ENCODE assay signal across 27 mouse cellular contexts in genomic region chr1:97614531-97615462, GRCm38 (mm10). TPM values are rescaled to one million over a fixed set of nuclear protein-coding genes. Genes with fewer than 3 reads are reported as not detected.
DNase-seq lines count a peak whose midpoint lies in the region; ATAC-seq and TF ChIP-seq lines count a peak whose summit lies in the region.
"Had no signal": no experiment of that assay in that cellular context is flagged by ENCODE, and none has a peak within 500 bp of the region (broad histone marks: within the 10 kb centered on the region; RNA-seq: fewer than 3 reads in every experiment).

No protein-coding gene starts in this region.

- DNase-seq in frontal cortex, postnatal 10 days (ENCODE audit: low spot score in 2 of 2): no peak
- DNase-seq in liver, adult 2 months (ENCODE audit: extremely low read depth, low read depth, low spot score): peak; percentile 77
- DNase-seq in liver, postnatal 0 days: no peak
- peak; percentile 52 for DNase-seq in kidney, postnatal 14 days
- DNase-seq in telencephalon, adult 2 months (ENCODE audit: low read depth, low spot score): peak; percentile 55
- no peak for DNase-seq in layer of hippocampus, postnatal 14 days (ENCODE audit: low spot score in 2 of 2)
- DNase-seq in midbrain, embryonic 14.5 days: no peak
- DNase-seq: adrenal gland, postnatal 14 days; cerebellum, adult 18-20 months; cerebellum, postnatal 10 days; gastrocnemius, adult 2 months; gastrocnemius, postnatal 36 days; heart, adult 2 months; heart, postnatal 10 days; lung, postnatal 4 days; thymus, postnatal 4 days had no signal

- H3K27me3 ChIP-seq in liver, adult 2 months (ENCODE audit: control insufficient read depth, insufficient read depth, low read length): no peaks in the 10 kb centered on the region
- H3K27me3 ChIP-seq in liver, postnatal 0 days (ENCODE audit: insufficient read depth, low read length): no peaks in the 10 kb centered on the region
- H3K27me3 ChIP-seq in midbrain, embryonic 14.5 days (ENCODE audit: control insufficient read depth, insufficient read depth, low read length): no peaks in the 10 kb centered on the region
- H3K27me3 ChIP-seq: heart, embryonic 13.5 days; limb, embryonic 12.5 days; midbrain, embryonic 13.5 days; neural tube, embryonic 13.5 days had no signal

- H3K9ac ChIP-seq in liver, adult 2 months (ENCODE audit: low read depth, low read length): no peak overlapping the region
- no peak overlapping the region for H3K9ac ChIP-seq in liver, postnatal 0 days (replicated peaks)
- no peak overlapping the region for H3K9ac ChIP-seq in midbrain, embryonic 14.5 days (replicated peaks; ENCODE audit: low read length)
- H3K9ac ChIP-seq: embryonic facial prominence, embryonic 13.5 days; heart, embryonic 13.5 days; limb, embryonic 12.5 days; midbrain, embryonic 13.5 days; neural tube, embryonic 13.5 days had no signal

- no peaks in the 10 kb centered on the region for H3K9me3 ChIP-seq in liver, postnatal 0 days (ENCODE audit: low read length)
- H3K9me3 ChIP-seq in midbrain, embryonic 14.5 days (ENCODE audit: control insufficient read depth, low read length): no peaks in the 10 kb centered on the region
- H3K9me3 ChIP-seq: embryonic facial prominence, embryonic 13.5 days; forebrain, embryonic 10.5 days; heart, embryonic 13.5 days; hindbrain, embryonic 10.5 days; limb, embryonic 12.5 days; midbrain, embryonic 13.5 days; neural tube, embryonic 13.5 days had no signal

- peaks cover 3% of the 10 kb centered on the region; the same call in 1 of the 2 replicates for H3K4me1 ChIP-seq in liver, adult 2 months (ENCODE audit: control insufficient read depth, insufficient read depth, low read length)
- H3K4me1 ChIP-seq in liver, postnatal 0 days (ENCODE audit: insufficient read depth): no peaks in the 10 kb centered on the region
- no peaks in the 10 kb centered on the region for H3K4me1 ChIP-seq in midbrain, embryonic 14.5 days (ENCODE audit: control insufficient read depth, insufficient read depth, low read length)
- H3K4me1 ChIP-seq: heart, embryonic 13.5 days; limb, embryonic 12.5 days had no signal

- TF ChIP-seq EP300 in liver, postnatal 0 days (IDR thresholded peaks at IDR 0.05; ENCODE audit: low read depth): no peak

- H3K79me2 ChIP-seq in liver, adult 2 months (ENCODE audit: control insufficient read depth, insufficient read depth, low read length): no peaks in the 10 kb centered on the region

- no peaks in the 10 kb centered on the region for H3K36me3 ChIP-seq in liver, adult 2 months (ENCODE audit: control insufficient read depth, insufficient read depth, low read length)
- no peaks in the 10 kb centered on the region for H3K36me3 ChIP-seq in liver, postnatal 0 days (replicated peaks; ENCODE audit: insufficient read depth, low read length)
- H3K36me3 ChIP-seq in midbrain, embryonic 14.5 days (ENCODE audit: control insufficient read depth, insufficient read depth, low read length): no peaks in the 10 kb centered on the region
- H3K36me3 ChIP-seq: embryonic facial prominence, embryonic 13.5 days; forebrain, embryonic 10.5 days; heart, embryonic 13.5 days; hindbrain, embryonic 10.5 days; limb, embryonic 12.5 days; midbrain, embryonic 13.5 days; neural tube, embryonic 13.5 days had no signal

- 71% methylated on average over 11 of the region's 11 CpGs for WGBS in liver, adult 2 months
- WGBS in liver, postnatal 0 days (ENCODE audit: insufficient replicate concordance): 83% methylated on average over 11 of the region's 11 CpGs
- 76% methylated on average over 11 of the region's 11 CpGs for WGBS in midbrain, embryonic 14.5 days

- no peak for TF ChIP-seq CTCF in liver, adult 2 months (IDR thresholded peaks at IDR 0.05; ENCODE audit: low read depth, low read length)
- TF ChIP-seq CTCF in liver, postnatal 0 days (IDR thresholded peaks at IDR 0.05; ENCODE audit: low read depth): no peak

- H3K27ac ChIP-seq in liver, adult 2 months (replicated peaks; ENCODE audit: insufficient read depth, low read depth, low read length): no peak overlapping the region
- no peak overlapping the region for H3K27ac ChIP-seq in liver, postnatal 0 days (ENCODE audit: low read depth)
- H3K27ac ChIP-seq in midbrain, embryonic 14.5 days (replicated peaks; ENCODE audit: low read depth, low read length): no peak overlapping the region
- H3K27ac ChIP-seq: embryonic facial prominence, embryonic 13.5 days; forebrain, embryonic 10.5 days; gastrocnemius, adult 2 months; heart, adult 2 months; heart, embryonic 13.5 days; hindbrain, embryonic 10.5 days; limb, embryonic 12.5 days; midbrain, embryonic 13.5 days; neural tube, embryonic 13.5 days had no signal

- no peak for TF ChIP-seq POLR2A in liver, adult 2 months (IDR thresholded peaks at IDR 0.05; ENCODE audit: extremely low read depth, insufficient read depth, low read length)

- ATAC-seq in frontal cortex, adult (ENCODE audit: low TSS enrichment): peak; percentile 77
- no peak for ATAC-seq in liver, postnatal 0 days
- no peak for ATAC-seq in midbrain, embryonic 14.5 days (ENCODE audit: low FRiP score, low TSS enrichment)
- ATAC-seq: hindbrain, embryonic 16.5 days; lung, postnatal 0 days had no signal

- no peak overlapping the region for H3K4me2 ChIP-seq in liver, postnatal 0 days (ENCODE audit: low read depth, low read length)
- H3K4me2 ChIP-seq in midbrain, embryonic 14.5 days (ENCODE audit: low read length): no peak overlapping the region
- H3K4me2 ChIP-seq: embryonic facial prominence, embryonic 13.5 days; heart, embryonic 13.5 days; limb, embryonic 12.5 days; liver, embryonic 11.5 days; midbrain, embryonic 13.5 days; neural tube, embryonic 13.5 days had no signal

- no peak overlapping the region for H3K4me3 ChIP-seq in liver, adult 2 months (ENCODE audit: insufficient read depth, low read depth, low read length)
- H3K4me3 ChIP-seq in liver, postnatal 0 days (ENCODE audit: low read depth, low read length): no peak overlapping the region
- no peak overlapping the region for H3K4me3 ChIP-seq in midbrain, embryonic 14.5 days (replicated peaks; ENCODE audit: low read depth, low read length)
- H3K4me3 ChIP-seq: embryonic facial prominence, embryonic 13.5 days; forebrain, embryonic 10.5 days; gastrocnemius, adult 2 months; heart, adult 2 months; heart, embryonic 13.5 days; hindbrain, embryonic 10.5 days; limb, embryonic 12.5 days; midbrain, embryonic 13.5 days; neural tube, embryonic 13.5 days had no signal

RNA-seq across cellular contexts. Expression of gene D1Ertd622e, which starts 47.1 kb away (rescaled TPM):
- total RNA-seq in liver, adult 2 months (2014; rRNA removed): 14.0 and 17.0 TPM in 2 replicates
- 8.6 and 9.2 TPM in 2 replicates for polyA plus RNA-seq in liver, adult 2 months (2012; rRNA removed)
- 21.2 and 23.8 TPM in 2 replicates for polyA plus RNA-seq in liver, postnatal 0 days (2015; fragmentation: Nextera tagmentation; extraction: Ambion mirVana)
- 10 to 100 TPM; 39.5 to 39.6 TPM for total RNA-seq in layer of hippocampus, postnatal 14 days (2021)
- 60.7 and 67.5 TPM in 2 replicates for polyA plus RNA-seq in midbrain, embryonic 14.5 days (2014; fragmentation: Nextera tagmentation; extraction: Ambion mirVana)

Comparison
In these comparisons a context has a peak if more than half of its experiments do, and no peak if none do; other contexts are left out.
1. DNase-seq: peak in liver, adult 2 months (single experiment), kidney, postnatal 14 days (single experiment) and telencephalon, adult 2 months (single experiment); none in frontal cortex, postnatal 10 days (0 of 2), liver, postnatal 0 days (single experiment), layer of hippocampus, postnatal 14 days (0 of 2) and midbrain, embryonic 14.5 days (single experiment).